Mouse (Mus musculus): ENCODE data around the gene Sema4d.
A peak's percentile ranks its signal among the peaks of the same experiment; 100 is the strongest.

The Sema4d gene

DNA sequence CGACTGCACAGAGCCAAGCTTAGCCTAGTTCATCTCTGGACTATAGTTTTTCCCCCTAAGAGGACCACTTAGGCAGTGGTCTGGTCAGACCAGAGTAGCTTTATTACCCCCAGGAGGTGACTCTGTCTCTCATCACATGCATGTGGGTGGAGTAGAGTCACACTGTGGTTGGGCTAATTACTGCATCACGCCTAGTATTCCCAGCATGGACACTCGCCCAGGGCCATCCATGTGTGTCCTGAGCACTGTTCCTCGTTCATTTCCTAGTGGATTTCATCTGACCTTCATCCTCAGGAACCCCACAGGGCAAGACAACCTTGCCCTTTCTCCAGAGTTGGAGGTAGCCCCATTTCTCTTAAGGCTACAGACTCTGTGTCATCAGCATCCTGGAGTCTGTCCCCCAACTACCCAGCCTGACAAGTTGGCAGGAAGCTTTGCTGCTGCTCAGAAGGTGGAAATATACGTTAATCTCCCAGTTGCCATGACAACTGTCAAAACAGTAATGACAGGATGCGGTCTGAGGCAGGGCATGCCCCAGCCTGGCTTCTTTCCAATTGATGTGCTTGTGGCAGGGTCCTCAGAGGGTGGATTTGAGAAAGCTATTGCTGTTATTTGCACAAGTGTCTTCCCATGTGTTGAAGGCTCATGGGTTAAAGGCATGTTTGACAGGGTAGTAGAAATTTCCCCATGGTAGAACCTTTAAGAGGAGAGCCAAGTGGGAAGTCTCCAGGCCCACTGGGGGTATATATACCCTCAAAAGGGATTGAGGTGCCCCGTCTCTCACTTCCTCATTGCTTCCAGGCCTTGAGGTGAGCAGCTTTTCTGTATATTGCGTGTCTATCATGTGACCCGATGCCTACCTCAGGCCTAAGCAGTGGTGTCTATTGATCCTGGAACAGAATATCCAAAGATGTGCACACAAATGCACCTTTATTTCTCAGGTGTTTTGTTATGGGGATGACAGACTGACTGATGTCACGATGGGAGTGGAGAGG is 20.4 kb upstream of the Sema4d start:
- no peak for DNase-seq

GRCm38 (mm10) chr13:51808141-51808540 is 14.6 kb upstream of the Sema4d start:
- no peak for DNase-seq

DNA sequence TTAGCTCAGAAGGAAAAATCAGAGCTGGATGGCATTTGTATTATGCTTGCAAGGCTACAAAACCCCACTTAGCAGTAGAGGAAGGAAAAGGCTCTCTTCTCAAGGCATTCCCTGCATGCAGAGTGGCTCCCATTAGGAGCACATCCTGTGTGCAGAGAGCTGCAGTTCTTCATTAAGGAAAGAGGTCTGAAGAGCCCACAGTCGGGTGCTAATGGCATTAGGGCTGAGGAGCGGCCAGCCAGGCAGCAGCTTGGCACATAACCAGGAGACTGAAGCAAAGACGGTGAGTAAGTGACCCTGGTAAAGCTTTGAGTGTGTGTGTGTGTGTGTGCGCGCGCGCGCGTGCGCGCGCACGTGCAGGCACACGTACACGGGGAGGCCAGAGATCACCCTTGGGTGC is 12.7 kb upstream of the Sema4d start:
- DNase-seq: no peak

- no peak for DNase-seq
Observed at GRCm38 (mm10) chr13:51805634-51806033, 12.1 kb upstream of the Sema4d start.

DNA sequence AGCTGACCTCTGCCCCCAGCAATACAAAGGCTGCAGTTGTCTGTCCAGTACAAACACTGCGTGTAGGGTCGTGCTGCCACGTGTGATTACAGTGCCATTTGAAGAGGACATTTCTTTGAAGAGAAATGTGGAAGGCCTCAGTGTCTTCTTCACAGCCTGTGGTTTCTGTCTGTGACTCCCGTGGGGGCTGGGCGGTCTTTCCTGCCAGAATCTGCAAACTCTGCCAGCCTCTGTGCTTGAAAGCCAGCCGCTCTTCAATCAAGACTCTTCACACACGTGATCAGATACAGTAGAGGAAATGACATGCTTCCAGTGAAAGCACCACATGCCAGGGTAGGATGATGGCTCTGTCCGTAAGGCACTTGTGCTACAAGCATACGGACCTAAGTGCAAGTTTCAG is 7.4 kb upstream of the Sema4d start:
- DNase-seq: no peak

GRCm38 (mm10) chr13:51799735-51800522 is 6.4 kb upstream of the Sema4d start:
- DNase-seq: no peak

- no peak for DNase-seq
Observed at GRCm38 (mm10) chr13:51797899-51798746, 4.6 kb upstream of the Sema4d start.

DNA sequence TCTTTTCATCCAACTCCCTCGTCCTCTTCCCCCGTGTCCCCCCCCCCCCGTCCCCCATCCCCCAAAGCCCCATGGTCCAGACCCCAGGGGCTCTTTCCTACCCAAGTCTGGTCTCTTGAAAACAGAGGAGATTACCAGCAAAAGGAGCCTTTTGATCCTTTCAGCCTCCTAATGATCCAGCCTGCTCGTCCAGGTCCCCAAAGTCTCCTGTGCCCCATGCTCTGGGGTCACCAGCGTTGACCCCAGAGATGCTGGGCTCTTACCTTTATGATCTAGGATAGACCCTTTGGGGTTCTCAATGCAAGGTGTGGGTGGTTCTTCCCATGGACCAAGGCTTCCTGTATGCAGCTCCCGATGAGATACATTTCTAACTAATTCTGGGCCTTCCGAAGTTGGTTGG is 401 bp upstream of the Sema4d start:
- no peak for DNase-seq

GRCm38 (mm10) chr13:51792729-51793424 is 670 bp downstream of the Sema4d start:
- peak; percentile 41 to 64 for DNase-seq

- peak in 1 of 2 experiments; percentile 31 for DNase-seq
Observed at GRCm38 (mm10) chr13:51792135-51792573, 1.4 kb downstream of the Sema4d start.

DNA sequence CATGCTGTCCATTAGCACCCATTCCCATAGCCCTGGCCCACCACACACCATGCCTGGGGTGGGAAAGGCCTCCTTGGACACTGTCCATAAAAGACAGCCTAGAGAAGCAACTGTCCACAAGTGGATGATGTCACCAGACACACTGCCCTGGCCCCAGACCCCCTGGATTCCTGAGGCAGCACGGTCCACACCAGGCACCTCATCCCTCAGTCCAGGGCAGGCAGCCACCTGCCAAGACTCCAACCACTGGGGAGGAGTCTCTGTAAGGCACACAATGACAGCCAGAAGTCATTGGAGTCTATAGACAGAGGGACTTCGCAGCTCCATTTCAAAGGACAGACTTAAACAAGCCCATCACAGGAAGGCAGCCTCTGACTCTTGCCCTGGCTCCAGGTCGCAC is 1.9 kb downstream of the Sema4d start:
- DNase-seq: no peak

DNA sequence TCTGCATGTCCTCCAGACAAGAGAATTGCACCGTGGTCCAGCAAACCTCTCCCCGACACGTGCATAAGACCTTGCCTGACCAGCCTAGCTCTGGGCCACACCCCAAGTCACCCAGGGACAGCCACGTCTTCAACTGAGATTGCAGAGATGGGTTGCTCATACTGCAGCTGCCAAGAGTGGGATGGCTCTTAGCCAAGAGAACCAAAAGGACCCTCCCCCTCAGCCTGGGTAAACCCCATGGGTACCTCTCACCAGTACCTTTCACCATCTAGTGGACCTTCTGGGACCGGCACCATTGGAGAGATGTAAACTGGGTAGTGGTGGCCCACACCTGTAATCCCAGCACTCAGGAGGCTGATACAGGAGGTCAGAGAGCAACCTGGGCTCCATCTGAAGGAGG is 2.8 kb downstream of the Sema4d start:
- DNase-seq: no peak

DNA sequence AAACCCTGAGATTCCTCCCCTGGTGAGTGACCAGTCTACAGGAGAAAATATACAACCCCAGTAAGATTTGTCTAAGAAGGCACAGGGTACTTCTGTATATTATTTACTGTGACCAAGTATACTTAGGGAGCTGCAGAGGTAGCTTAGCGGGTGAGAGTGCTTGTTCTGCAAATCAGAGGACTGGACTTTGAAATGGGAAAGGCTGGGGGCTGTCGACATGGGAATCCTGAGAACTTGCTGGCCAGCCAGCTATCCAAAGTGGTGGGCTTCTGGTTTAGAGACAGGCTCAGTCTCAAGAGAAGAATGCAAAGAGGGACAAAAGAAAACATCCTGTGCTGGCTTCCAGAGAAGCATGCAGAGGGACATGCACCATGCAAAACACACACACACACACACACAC is 5.7 kb downstream of the Sema4d start:
- DNase-seq: peak in 1 of 2 experiments; percentile 34

DNA sequence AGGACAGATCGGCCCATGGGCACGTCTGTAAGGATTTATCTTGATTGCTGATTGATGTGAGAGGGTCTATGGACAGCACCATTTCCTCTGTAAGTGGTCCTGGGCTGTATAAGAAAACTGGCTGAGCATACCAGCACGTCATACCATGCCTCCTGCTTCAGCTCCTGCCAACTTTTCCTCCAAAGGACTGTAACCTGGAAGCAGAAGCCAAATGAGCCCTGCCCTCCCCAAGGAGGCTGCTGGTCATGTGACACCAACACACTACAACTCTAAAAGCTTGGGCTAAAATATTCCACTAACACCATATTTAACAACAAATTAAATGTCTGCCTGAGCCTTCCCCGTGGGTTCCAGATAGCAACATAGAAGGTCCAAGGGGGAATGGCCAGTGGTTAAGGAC is 6.9 kb downstream of the Sema4d start:
- no peak for DNase-seq

- DNase-seq: no peak
Observed at GRCm38 (mm10) chr13:51784476-51784875, 9.1 kb downstream of the Sema4d start.

GRCm38 (mm10) chr13:51783857-51784256 is 9.7 kb downstream of the Sema4d start:
- DNase-seq: no peak

GRCm38 (mm10) chr13:51780509-51781155 is 12.9 kb downstream of the Sema4d start:
- no peak for DNase-seq

- DNase-seq: no peak
Observed at GRCm38 (mm10) chr13:51778983-51779962, 14.3 kb downstream of the Sema4d start.

DNA sequence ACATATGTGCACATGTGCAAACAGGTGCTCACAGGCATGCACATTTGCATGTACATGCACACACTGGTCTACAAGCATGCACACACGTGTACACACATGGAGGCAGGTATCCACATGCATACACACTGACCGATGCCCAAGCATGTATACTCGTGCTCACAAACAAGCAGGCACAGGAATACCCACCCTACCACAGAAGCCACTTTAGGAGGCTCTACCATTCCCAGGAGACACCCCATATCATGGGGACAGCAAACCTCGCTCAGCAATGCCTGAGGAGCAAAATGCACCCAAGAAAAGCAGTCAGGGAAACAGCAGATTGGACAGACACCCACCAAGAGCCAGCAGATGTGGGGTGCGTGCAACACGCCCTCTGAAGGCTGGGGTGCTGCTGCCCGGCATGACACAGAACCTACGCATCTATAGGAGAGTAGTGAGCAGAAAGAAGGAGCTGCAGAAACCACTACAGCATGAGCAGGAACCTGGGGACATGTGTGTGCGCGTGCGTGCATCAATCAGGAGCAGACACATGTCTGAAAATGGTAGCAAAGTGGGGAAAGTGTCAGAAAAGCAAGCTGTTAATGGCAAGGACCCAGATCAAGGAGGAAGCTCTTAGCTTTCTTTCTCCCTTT is 15.1 kb downstream of the Sema4d start:
- DNase-seq: no peak

All from kidney, postnatal 4 days (tissue).